Mouse (Mus musculus) heart, postnatal 10 days (tissue): ENCODE results near the gene Nfat5. TPM values are rescaled to one million over a fixed set of nuclear protein-coding genes. Genes with fewer than 3 reads are reported as not detected.
A peak's percentile ranks its signal among the peaks of the same experiment; 100 is the strongest.

Source experiments
- DNase-seq, 2 experiments: peaks; one replicate each; pipeline ENCODE4 v3.0.0; 2021
- intact Hi-C: fragments of 180-260 bp; cut with DNase I; formaldehyde crosslinking; loops from one replicate; pipeline ENCODE4 v1.15.1; 2025
- total RNA-seq, 2 experiments: library from RNA; stranded (reverse); gene quantifications; 2 replicates each; pipeline ENCODE4 v1.2.3; 2021

The Nfat5 gene
- 10 to 100 TPM; 37.9 to 43.0 TPM for total RNA-seq

DNA sequence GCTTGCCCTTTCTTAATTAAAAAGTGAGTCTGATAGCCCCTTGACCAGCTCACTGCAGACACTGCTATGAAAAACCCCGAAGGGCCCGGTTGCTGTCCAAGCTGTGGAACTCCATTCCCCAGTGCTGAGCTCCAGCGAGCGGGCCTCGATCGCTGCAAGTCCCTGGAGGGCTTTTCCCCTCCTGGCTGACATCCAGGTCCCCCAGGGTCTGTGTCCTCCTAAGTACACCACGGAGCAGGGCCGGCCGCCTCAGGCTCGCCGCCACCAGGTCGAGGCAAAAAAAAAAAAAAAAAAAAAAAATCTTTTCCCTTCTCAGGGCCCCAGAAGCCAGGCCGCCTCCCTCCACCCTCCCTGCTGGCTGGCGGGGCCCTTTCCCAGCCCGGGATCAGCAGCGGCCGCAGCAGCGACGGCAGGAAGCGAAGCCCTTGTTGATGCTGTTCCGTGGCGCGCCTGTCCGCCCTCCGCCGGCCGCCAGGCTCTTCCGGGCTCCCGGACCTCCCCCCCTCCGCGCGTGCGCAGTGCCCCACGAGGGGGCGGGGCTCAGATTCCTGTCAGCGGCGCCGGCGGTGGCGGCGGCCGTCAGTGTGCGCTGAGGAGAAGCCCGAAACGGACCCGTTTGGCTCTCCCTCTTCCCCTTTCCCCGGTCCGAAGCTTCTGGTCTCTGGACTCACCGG lies at the start of gene Nfat5:
Gene Nfat5 (plus strand): TSS at position 543 of the 674 bp plus-strand sequence.
- DNase-seq, result peak; percentile 99 to 100
- intact Hi-C loops, result loop anchor here (5.0 kb wide), 1 partner anchor 86 kb away; no protein-coding TSS in a partner anchor

DNA sequence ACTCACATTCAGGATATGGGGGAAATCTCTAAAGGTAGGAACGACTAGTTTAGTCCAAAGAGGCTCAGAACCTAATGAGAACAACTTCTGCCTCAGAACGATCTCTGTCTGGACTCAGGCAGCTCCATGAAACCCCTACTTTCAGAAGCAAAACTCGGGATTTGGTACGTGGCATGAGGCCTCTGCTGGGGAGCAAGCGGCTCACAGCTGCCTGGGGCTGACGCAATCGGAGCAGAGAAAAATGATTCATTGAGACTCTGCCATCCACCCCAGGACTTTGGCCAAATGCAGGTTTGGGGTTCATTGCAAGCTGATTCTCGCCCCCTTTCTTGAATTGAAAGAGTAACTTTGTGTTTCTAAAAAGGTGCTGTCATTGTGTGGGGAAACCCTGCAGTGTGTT lies 49.1 kb upstream of the Nfat5 start:
- intact Hi-C loops, result no loop called here
- no peak for DNase-seq

DNA sequence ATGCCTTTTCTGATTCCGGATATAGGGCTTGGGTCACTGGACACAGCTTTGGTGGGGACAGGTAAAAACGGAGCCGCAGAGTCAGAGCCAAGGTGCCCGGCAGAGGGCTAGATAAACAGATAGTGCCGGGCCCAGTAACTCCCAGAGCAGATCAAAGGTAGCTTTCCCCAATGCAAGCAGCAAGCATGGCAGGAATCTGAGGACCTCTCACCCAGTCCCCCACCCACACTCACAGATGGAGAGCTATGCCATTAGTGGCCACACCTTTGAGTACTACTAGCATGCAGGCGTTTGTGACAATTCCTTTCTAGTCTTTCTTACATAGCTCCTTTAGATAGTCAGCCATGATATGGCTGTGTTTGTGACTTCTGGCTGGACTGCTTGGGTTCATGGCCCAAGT lies 44.8 kb upstream of the Nfat5 start:
- no peak for DNase-seq
- intact Hi-C loops, result no loop called here

DNA sequence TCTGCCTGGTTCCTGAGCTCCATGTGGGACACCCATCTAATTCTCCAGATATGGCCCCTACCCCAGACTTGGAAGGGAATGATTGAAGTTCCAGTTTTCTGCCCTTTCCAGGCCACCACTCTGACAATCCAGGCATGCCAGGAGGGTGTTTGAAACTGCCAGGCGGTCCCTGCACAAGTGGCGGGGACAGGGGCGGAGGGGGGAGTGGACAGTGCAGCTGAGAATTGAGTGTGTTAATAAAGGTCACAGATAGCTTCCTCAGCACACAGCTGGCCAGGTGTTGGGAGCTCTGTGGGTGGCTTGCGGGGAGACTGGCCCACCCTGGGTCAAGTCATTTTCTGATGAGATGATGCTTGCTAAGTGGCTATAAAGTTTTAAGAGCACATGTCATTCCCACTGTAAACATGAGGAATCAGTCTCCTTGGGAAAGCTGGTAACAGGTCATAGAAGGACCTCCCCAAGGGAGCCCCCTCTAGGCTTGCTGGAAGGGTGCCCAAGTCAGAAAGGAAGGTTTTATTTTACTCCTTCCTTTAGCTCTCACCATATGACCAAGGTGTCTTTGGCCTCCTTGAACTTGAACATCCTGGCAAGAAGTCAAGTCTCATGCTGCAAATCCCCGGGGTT lies 41.7 kb upstream of the Nfat5 start:
- intact Hi-C loops, result no loop called here

DNA sequence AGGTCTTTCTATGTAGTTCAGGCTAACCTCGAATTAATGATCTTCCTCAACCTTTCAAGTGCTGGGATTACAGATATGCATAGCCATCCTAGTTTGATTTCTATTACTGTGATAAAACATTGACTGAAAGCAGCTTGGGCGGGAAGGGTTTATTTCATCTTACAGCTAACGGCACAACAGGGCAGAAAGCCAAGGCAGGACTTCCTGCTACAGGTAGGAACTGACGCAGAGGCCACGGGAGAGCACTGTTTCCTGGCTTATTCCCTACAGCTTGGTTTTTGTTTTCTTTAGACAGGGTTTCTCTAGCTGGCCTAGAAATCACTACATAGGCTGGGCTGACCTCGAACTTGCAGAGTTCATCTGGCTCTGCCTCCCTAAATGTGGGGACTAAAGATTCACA lies 40.1 kb upstream of the Nfat5 start:
- intact Hi-C loops, result no loop called here
- DNase-seq, result no peak

More for the DNA sequence above, 41.7 kb upstream of the Nfat5 start:
- DNase-seq, result peak in 1 of 2 experiments; percentile 17

DNA sequence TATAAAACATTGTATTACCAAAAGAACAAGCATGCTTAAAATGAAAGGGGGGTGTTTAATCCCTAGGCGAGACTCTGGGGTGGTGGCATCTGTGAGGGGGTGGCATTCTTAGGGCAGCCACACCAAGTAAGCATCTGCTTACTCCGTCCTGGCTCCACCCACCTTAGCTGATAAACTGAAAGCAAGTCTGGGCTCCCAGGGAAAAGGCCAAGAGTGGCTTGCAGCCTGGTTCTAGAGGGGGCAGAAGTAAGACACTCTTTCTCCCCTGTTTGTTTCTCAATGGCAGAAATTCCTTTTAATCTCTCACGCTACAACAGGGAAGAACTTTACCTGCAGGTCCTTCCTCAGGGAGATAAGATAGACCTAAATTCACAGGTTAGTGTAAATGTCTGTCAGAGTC lies 38.9 kb upstream of the Nfat5 start:
- intact Hi-C loops, result no loop called here
- peak in 1 of 2 experiments; percentile 20 for DNase-seq

DNA sequence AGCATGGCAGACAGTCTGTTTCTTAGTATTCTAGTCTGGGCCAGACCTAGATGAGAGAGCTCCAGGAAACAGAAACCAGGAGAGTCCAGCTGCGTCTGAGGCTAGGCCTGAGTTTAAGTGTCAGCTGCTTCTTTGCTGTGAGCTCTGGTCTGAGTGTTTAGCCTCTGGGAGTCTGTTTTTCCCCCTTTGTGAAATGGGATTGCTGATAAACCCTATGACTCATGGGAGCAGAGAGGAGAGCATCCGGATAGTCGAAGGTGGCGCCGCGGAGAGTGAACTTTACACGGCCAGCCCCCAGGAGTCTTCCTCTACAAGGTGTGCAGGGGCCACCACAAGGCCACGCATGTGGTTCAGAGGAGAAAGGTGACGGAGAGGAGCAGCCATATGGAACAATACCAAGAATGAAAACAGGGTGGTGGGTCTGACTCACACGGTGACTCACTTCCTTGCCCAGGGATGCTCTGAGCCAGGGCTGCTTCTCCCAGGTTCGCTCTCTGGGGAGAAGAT lies 38.3 kb upstream of the Nfat5 start:
- intact Hi-C loops, result no loop called here
- DNase-seq, result peak; percentile 13 to 18

DNA sequence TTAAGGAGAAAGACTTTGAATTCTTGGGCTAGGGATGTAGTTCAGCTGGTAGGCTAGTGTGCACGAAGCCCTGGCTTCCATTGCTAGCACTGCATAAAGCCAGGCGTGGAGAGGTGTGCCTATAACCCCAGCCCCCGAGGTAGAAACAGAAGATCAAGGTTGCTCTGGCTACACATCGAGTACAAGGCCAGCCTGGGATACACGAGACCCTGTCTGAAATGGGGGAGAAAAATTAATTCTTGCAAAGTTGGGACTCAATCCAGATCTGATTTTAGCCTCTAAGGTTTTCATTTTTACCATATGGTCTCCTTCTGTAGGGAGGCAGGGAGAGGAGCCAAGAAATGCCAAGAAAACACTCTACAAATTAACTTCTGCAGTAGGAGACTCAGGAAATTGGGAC lies 36.0 kb upstream of the Nfat5 start:
- intact Hi-C loops, result no loop called here
- DNase-seq, result no peak

DNA sequence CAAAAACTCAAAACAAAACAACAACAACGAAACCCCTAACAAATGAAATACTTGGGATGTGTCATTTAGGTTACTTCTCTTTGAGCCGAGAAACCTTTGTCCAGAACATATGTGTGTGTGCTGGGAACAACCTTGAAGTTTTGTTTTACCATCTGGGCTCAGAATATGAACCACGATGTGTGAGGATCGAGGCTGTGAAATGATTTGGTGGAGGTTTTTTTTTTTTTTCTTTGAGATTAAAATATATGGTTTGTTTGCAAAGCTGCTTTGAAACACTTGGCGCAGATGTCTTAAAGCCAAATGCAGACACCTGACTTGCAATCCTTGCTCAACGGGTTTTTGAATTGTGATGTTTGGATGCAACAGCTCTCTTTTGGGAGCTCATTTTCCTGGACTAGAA lies 33.1 kb upstream of the Nfat5 start:
- intact Hi-C loops, result no loop called here
- no peak for DNase-seq

DNA sequence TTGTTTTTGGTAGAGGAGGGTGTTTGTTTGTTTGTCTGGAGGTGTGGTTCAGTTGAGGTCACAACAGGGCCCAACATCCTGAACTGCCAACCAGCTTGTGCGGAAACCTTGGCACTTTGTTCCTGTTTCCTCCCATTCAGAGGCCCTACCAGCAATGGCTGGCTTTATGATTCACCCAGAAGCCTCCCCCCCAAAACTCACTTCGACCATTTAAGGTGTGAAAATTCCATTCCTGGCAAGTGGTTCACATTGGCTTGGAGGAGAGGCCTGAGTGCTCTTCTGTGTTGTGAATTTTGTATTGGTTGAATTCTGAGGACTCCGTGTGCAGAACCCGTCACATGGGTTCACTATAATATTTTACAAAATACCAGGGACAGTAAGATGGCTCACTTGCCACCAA lies 32.1 kb upstream of the Nfat5 start:
- intact Hi-C loops, result no loop called here
- no peak for DNase-seq

DNA sequence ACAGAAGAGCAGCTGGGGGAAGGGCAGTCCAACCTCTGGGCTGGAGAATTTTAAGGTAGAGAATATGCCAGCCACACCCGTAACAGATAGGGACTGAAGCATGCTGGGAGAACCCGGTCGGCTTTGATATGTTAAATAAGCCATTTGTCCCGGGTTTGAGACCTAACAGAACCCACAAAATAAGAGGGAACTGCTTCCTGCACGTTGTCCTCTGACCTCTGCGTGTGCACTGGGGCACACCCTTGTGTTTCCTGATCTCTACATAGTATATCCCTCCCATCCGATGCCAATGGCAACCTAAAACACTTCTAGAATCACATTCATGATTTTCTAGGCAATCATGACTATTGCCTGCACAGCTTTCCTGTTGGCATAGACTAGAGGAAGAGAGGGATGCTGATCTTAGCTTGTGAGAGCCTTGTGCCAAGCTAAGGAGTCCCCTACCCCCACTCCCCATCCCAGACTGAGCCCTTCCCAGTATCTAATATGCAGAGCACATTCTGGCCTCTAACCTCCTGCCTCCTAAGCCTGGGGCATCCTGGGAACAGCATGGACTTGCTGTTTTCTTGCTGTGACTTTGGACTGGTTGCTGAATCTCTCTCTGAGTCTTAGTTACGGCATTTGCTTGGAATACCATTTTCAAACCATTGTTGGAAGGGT lies 31.1 kb upstream of the Nfat5 start:
- DNase-seq, result no peak
- intact Hi-C loops, result no loop called here

DNA sequence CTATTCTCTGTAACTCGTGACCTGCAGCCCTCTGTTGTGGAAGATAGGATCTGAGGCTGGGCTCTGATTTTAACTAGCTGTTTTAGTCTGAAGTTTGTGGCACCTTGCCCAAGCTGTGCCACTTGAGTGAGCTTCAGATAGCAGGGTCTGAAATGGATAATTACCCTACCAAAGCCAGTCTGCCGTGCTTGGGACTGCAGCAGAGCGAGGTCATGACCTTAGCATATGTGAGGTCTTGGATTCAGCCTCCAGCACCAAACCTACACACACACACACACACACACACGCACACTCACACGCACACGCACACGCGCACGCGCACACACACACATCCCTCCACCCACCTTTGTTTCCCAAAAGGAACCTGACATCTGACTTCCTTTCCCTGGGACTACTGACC lies 27.5 kb upstream of the Nfat5 start:
- intact Hi-C loops, result no loop called here
- DNase-seq, result peak; percentile 27 to 33

DNA sequence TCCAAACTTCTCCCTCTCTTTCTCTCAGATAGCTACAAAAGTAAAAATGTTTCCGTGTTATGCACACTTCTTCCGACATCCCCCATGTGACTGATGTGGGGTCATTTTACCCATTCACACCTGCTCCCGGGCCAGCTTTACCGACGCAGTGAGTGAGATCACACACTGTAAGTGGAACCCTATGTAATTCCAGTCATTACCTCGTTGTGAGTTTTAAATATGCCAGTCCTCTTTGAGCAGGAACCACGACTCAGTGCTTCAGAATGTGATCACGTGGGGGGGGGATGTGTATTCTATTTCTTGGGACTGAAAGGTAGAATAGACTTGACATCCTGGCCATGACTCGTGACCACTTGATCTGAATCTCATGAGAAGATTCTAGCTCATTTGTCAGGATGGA lies 24.8 kb upstream of the Nfat5 start:
- intact Hi-C loops, result no loop called here

DNA sequence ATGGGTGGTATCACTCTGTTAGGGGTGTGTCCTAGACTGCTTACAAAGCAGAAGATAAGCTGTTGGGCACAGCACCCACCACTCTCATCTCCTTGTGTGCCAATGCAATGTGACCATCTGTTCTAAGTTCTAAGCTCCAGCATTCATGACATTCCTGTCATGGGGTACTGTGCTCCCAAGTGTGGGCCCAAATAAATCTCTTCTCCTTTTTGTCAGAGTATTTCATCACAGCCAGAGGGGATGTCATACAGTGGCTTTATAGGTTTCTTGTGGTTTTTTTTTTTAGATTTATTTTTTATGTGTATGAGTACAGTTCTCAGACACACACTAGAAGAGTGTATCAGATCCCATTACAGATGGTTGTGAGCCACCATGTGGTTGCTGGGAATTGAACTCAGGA lies 24.1 kb upstream of the Nfat5 start:
- intact Hi-C loops, result no loop called here
- no peak for DNase-seq

More for the DNA sequence above, 24.8 kb upstream of the Nfat5 start:
- DNase-seq, result no peak

DNA sequence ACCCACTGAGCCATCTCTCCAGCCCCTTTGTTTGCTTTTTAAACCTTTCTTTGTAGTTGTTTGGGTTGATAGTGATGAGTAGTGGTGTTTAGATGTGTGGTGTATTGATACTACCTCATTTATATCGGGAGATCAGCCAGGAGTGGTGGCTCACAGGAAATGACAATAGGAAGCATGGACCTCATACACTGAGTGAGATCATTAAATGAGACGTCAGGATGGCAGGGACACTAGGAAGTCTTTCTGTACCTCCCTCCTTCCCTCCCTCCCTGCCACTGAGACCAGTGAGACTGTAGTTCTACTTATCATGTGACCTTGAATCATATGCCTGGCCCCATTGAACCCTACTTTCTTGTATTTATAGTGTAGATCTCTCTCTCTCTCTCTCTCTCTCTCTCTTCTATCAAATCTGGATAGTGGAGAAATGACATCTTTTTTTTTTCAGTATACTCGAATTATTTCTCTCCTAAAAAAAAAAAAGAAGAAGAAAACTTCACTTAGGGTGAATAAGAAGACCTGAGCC lies 23.6 kb upstream of the Nfat5 start:
- intact Hi-C loops, result no loop called here
- DNase-seq, result no peak

DNA sequence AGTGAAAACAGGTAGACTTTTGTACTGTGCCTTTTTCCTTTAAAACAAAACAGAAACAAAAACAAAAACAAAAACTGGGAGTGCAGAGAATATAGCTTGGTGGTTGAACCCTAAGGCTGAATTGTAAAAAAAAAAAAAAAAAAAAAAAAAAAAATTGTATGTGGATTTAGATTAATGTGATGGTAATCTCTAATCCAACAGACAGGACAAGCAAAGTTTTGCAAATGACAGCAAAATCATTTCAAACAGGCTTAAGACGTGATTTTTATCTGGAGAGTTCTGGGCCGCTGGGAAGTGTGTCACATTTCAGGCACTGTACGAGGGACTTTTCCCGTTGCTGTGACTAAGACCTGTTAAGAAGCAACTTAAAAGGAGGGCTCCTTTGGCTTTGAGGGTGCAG lies 23.0 kb upstream of the Nfat5 start:
- intact Hi-C loops, result no loop called here
- no peak for DNase-seq

DNA sequence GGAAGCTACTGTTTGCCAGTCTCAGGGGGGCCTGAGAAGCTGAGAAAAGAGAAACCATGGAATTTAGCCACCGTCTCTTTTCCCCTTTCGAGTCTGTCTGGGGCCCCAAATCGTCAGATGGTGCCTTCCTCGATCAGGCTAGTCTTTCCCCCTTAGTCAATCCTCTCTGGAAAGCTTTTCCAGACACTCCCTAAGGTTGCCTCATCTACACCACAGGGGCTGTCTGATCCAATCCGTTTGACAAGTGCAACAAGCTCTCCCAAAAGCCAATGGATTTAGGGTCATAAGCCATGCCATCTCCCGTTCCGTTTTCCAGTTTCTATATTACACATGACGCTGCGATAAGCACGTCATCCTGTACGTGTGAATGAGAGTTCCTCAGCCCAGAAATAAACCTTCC lies 22.5 kb upstream of the Nfat5 start:
- intact Hi-C loops, result no loop called here
- no peak for DNase-seq

DNA sequence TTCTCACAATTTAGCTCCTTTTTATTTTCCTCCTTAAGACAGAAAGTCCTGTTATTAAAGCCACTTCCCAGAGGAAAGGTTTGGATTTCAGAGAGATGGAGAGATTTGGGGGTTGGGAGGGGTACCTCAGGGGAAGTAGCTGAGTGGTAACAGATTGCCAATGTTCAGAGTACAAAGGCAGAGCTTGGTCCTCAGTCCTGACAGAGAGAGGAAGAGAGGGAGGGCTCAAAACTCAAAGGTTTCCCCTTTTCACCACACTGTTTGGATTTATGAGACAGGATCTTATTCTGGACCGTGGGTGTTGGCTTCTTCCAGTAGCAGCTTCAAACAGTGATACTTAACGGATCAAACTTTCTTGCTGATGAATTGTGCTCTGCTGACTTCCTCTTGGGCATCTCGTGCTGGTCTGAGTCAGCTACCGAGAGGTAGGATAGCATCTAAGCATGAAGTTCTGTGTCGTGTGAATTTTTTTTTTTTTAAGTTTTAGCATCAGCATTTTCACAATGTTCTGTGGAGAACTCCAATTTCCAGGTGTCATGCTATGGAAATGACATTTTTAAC lies 15.9 kb upstream of the Nfat5 start:
- intact Hi-C loops, result no loop called here
- DNase-seq, result no peak

DNA sequence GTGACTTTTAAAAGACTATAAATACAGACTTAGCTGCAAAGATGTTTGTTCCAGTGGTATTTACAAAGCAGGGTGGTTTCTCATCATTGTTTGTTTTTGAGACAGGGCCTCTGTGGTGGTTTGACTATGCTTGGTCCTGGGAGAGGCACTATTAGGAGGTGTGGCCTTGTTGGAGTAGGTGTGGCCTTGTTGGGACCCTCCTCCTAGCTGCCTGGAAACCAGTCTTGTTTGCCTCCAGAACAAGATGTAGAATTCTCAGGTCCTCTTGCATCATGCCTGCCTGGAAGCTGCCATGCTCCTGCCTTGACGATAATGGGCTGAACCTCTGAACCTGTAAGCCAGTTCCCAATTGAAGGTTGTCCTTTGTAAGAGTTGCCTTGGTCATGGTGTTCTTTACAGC lies 14.7 kb upstream of the Nfat5 start:
- no peak for DNase-seq
- intact Hi-C loops, result no loop called here

DNA sequence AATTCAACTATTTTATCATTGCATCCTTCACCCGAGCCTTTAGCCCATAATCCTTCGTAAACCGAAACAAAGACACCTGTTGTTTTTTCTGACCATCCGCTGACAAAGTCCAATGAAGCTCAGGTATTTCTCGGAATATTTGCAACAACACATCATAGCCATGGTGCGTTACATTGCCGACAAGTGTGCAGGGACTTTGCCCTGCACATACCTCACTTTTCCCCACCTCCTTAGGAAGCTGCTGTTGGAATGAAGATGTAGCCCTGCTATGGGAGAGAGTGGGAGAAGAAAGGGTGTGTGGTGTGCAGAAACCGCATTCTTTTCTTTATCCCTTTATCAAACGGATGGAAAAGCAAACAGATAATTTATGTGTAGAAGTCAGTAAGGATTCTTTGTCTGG lies 6.6 kb upstream of the Nfat5 start:
- no peak for DNase-seq
- intact Hi-C loops, result no loop called here

DNA sequence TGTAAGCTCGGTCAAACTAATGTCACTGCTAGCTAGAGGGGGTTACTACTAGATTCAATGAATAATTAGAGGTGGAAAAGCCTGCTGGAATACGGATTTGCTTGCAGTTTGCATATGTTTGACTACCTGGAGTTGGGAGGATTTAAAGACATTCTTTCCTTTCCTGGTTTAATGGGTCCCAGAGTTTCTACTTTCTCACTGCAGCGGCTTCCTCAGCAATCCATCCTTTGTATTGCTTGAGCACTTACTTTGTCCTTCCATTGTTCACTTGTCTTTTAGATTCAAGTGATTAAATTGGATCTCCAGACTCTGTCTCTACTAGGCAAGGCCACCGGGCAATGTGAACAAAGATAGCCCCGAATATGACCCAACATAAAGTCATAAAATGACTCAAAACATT lies 5.7 kb upstream of the Nfat5 start:
- no peak for DNase-seq
- intact Hi-C loops, result no loop called here
